Mouse (Mus musculus) embryonic fibroblast, embryonic 13.5 days (primary cell): ENCODE measurements around the gene Olfr911-ps1.

Source experiments
- CTCF ChIP-seq: IDR thresholded peaks from 2 replicates; pipeline ENCODE4 v1.5.1; 2011; ENCODE audit warnings: mild to moderate bottlenecking, control low read depth, low read length, moderate library complexity, borderline replicate concordance; ENCODE audit not compliant: insufficient read depth
- POLR2A ChIP-seq: IDR thresholded peaks from 2 replicates; pipeline ENCODE4 v1.6.1; 2011; ENCODE audit warnings: low read depth, mild to moderate bottlenecking, control low read depth, low read length, moderate library complexity

DNA sequence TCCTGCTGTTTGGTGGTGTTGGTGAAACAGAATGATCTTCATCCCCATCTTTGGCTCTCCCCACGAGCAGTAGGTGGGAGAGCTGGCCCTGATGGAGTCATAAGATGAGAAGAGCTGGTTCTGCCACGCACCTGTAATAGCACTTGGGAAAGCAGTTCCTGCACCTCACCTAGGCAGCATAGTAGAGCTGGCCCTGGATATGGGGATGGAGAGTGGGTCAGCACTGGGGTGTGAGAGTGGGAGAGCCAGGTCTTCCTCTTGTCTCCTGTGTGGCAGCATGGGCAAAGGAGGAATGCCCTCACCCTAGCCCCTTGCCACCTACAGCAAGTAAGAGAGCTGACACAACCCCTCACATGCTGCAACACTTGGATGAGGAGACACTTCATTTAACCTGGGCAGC, 9.0 kb upstream of the Olfr911-ps1 start:
- TF ChIP-seq CTCF (no peak), POLR2A (no peak)
